Mouse (Mus musculus) thymus, adult 2 months (tissue): ENCODE measurements around the gene Tas2r143.

Experiments used
- CTCF ChIP-seq: fragments of 200-500 bp; IDR thresholded peaks from 2 replicates; pipeline ENCODE4 v1.5.1; 2012; ENCODE audit warnings: mild to moderate bottlenecking, control low read depth, low read length, moderate library complexity, borderline replicate concordance; ENCODE audit not compliant: control insufficient read depth, poor library complexity, insufficient read depth; ENCODE audit errors: extremely low read depth
- POLR2A ChIP-seq: fragments of 200-500 bp; IDR thresholded peaks from 2 replicates; pipeline ENCODE4 v1.6.1; 2012; ENCODE audit warnings: mild to moderate bottlenecking, low read length, control low read depth, moderate library complexity; ENCODE audit not compliant: control insufficient read depth, poor library complexity, insufficient read depth; ENCODE audit errors: extremely low read depth

DNA sequence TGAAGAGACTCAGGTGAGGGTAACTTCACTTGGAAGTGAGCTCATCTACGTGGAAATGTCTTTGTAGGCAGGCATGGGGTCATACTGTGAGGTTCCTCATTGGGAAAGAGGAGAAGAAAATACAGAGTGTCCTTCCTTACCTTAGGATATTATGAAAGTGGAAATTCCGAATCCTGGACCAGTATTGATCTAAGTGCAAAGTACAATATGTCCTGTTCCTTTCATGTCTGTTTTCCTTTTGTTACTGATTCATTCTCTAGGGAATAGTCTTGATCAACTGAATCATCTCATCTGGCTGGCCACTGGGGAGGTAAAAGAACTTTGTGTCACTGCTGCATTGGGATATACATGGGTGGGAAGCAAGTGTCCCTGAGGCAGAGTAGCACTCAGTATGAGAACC lies 35.5 kb downstream of the Tas2r143 start:
- TF ChIP-seq POLR2A (no peak), CTCF (no peak)
